Mouse (Mus musculus) ES-Bruce4 (cell line): ENCODE measurements at regions not wholly inside any gene's neighbourhood (a gene's known extent, or its start where the extent isn't known, plus 50 kb on each side); places are given as distances from the start of the nearest gene placed in this dataset.

Experiments
- H3K27ac ChIP-seq: 2 replicates; pipeline ENCODE4 v1.5.1; 2012; ENCODE audit warnings: low read length, inconsistent platforms; ENCODE audit not compliant: insufficient read depth
- H3K27me3 ChIP-seq: 2 replicates; pipeline ENCODE4 v1.6.1; 2012; ENCODE audit warnings: mild to moderate bottlenecking, low read length, inconsistent platforms; ENCODE audit not compliant: control insufficient read depth, poor library complexity, insufficient read depth, severe bottlenecking
- H3K36me3 ChIP-seq: 2 replicates; pipeline ENCODE4 v1.6.1; 2012; ENCODE audit warnings: inconsistent platforms, mild to moderate bottlenecking, low read length, moderate library complexity; ENCODE audit not compliant: control insufficient read depth, poor library complexity, insufficient read depth, severe bottlenecking
- H3K4me1 ChIP-seq: one replicate; pipeline ENCODE4 v1.8.1; 2011; ENCODE audit warnings: low read length; ENCODE audit not compliant: control insufficient read depth, insufficient read depth
- H3K4me3 ChIP-seq: 2 replicates; pipeline ENCODE4 v1.5.1; 2011; ENCODE audit warnings: low read depth, mild to moderate bottlenecking, low read length
- H3K9ac ChIP-seq: 2 replicates; pipeline ENCODE4 v1.6.1; 2012; ENCODE audit warnings: low read depth, mild to moderate bottlenecking, inconsistent platforms; ENCODE audit not compliant: poor library complexity, severe bottlenecking
- H3K9me3 ChIP-seq: replicated peaks from 2 replicates; pipeline ENCODE4 v1.6.1; 2012; ENCODE audit warnings: mild to moderate bottlenecking, low read length, inconsistent platforms; ENCODE audit not compliant: control insufficient read depth, poor library complexity, insufficient read depth, severe bottlenecking
- CTCF ChIP-seq: IDR thresholded peaks from one replicate; pipeline ENCODE4 v1.8.1; 2011; ENCODE audit warnings: low read depth, low read length
- EP300 ChIP-seq: IDR thresholded peaks from 2 replicates; pipeline ENCODE4 v1.6.1; 2011; ENCODE audit warnings: low read depth, low read length; ENCODE audit not compliant: insufficient read depth
- POLR2A ChIP-seq: IDR thresholded peaks from one replicate; pipeline ENCODE4 v1.8.1; 2011; ENCODE audit warnings: low read length; ENCODE audit not compliant: insufficient read depth

DNA sequence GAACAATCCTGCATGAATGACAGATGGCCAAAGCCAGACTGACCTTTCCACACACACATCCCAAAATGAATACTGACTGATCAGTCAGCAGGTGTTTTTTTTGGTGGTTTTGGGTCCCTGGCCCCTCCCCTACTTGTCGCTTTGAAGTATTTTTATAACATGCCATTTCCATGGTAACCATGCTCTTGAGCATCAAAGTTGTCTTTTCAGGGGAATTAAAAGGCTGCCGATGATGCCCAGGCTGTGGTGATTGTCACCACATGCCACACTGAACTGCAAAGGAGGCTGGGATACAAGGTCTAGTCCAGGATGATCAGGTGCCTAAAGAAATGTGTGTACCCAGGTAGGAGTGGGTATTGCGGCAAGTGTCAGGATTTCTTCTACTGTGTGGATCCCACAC is 92.3 kb upstream of the Frmd4a start:
- H3K4me1 ChIP-seq: no peaks in the 10 kb centered on the region
- H3K4me3 ChIP-seq: no peak overlapping the region
- no peak overlapping the region for H3K27ac ChIP-seq
- H3K9me3 ChIP-seq: no peaks in the 10 kb centered on the region
- no peaks in the 10 kb centered on the region for H3K36me3 ChIP-seq
- TF ChIP-seq CTCF (no peak), POLR2A (no peak), EP300 (no peak)
- no peaks in the 10 kb centered on the region for H3K27me3 ChIP-seq
- no peak overlapping the region for H3K9ac ChIP-seq

DNA sequence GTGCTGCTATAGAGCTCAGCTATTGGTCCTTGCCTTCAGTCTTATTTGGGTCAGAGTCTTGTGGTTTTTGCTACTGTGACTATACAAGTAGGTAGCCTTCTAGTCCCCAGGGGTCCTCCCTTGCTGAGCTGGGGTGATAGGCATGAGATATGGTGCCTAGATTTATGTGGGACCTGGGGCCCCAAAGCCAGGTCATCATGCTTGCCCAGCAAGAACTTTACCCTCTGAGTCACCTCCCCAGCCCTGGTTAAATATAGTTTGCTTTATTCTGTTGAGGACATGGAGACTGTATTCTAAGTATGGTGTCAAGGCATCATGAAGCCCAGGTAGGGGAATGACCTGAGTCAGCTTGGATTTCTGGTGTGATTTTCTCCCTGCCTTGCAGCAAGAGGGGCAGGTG is 91.4 kb upstream of the Frmd4a start:
- Histone ChIP-seq H3K27ac (no peak overlapping the region), H3K9ac (no peak overlapping the region), H3K9me3 (no peaks in the 10 kb centered on the region), H3K27me3 (no peaks in the 10 kb centered on the region), H3K4me1 (no peaks in the 10 kb centered on the region), H3K4me3 (no peak overlapping the region), H3K36me3 (no peaks in the 10 kb centered on the region)
- TF ChIP-seq POLR2A (no peak), CTCF (no peak), EP300 (no peak)

DNA sequence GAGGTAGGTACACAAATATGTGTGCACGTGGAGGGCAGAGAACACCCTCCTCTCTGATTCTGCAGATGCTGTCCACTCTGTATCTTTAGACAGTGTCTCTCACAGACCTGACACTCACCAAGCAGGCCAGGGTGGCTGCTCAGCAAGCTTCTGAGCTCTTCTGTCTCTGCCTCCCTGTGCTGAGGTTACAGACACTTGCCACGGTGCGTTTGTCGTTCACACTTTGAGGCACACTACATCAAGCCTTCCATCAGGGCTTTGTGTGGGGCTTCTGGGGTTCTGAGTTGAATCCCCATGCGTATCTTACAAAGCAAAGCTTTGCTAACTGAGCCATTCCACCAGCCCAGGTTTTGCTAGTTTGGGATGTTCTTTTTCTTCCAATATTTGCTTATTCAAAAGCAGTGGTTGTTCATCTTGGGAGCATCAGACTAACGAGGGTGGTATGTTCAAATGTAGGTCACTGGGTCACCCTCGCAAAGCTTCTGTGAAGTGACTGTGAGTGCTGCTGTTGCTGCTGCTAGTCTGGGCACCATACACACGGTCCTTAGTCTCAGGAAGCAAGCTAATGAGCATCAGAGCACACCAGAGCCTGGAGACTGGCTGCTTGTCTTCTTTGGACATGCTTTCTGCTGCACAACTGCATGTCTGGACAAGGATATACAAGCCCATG is 90.2 kb upstream of the Frmd4a start:
- H3K27ac ChIP-seq: no peak overlapping the region
- H3K4me3 ChIP-seq: no peak overlapping the region
- no peaks in the 10 kb centered on the region for H3K36me3 ChIP-seq
- H3K9me3 ChIP-seq: no peaks in the 10 kb centered on the region
- H3K9ac ChIP-seq: no peak overlapping the region
- no peak for TF ChIP-seq POLR2A
- no peak for TF ChIP-seq CTCF
- no peak for TF ChIP-seq EP300
- H3K27me3 ChIP-seq: no peaks in the 10 kb centered on the region
- no peaks in the 10 kb centered on the region for H3K4me1 ChIP-seq

DNA sequence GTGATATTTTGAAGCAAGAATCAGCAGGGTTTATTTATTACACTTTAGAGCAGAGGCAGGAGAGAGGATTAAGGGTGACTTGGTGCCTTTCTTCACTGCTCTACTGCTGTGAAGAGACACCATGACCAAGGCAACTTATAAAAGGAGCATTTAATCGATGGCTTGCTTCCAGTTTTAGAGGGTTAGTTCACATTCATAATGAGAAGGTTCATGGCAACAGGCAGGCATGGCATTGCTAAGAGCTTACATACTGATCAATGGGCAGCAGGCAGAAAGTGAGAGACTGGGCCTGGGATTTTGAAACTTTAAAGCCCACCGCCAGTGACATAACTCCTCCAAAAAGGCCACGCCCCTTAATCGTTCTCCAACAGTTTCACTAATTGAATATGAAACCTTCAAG is 89.7 kb upstream of the Frmd4a start:
- H3K27me3 ChIP-seq: no peaks in the 10 kb centered on the region
- H3K4me3 ChIP-seq: no peak overlapping the region
- H3K27ac ChIP-seq: no peak overlapping the region
- TF ChIP-seq CTCF (no peak), EP300 (no peak), POLR2A (no peak)
- H3K9ac ChIP-seq: no peak overlapping the region
- H3K4me1 ChIP-seq: no peaks in the 10 kb centered on the region
- no peaks in the 10 kb centered on the region for H3K36me3 ChIP-seq
- H3K9me3 ChIP-seq: no peaks in the 10 kb centered on the region

GRCm38 (mm10) chr2:3930650-3931049 is 86.9 kb upstream of the Frmd4a start:
- Histone ChIP-seq H3K4me1 (no peaks in the 10 kb centered on the region), H3K36me3 (no peaks in the 10 kb centered on the region), H3K27ac (no peak overlapping the region), H3K27me3 (no peaks in the 10 kb centered on the region), H3K9ac (no peak overlapping the region), H3K4me3 (no peak overlapping the region), H3K9me3 (no peaks in the 10 kb centered on the region)
- no peak for TF ChIP-seq POLR2A
- no peak for TF ChIP-seq CTCF
- no peak for TF ChIP-seq EP300

DNA sequence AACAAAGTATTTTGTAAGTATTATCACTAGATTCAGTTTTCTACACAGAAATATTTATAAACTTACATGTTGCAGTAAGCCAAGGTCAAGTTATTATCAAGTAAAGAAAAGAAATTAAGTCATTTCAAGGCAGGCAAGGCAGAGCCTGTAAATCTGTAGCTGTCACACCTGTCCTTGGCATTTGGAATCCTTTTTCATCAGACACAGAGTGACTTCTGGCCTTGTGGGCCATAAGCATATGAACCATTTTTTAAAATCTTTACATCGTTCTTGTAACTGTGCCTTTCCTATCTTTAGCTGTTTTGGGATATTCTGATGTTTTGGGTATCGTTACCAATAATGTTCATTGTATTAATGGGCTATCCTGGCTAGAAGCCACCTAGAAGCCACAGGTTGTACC is 76.7 kb upstream of the Frmd4a start:
- no peak overlapping the region for H3K4me3 ChIP-seq
- no peaks in the 10 kb centered on the region for H3K27me3 ChIP-seq
- no peaks in the 10 kb centered on the region for H3K36me3 ChIP-seq
- no peak overlapping the region for H3K27ac ChIP-seq
- no peaks in the 10 kb centered on the region for H3K4me1 ChIP-seq
- no peak overlapping the region for H3K9ac ChIP-seq
- TF ChIP-seq CTCF (no peak), POLR2A (no peak), EP300 (no peak)
- peaks cover 5% of the 10 kb centered on the region for H3K9me3 ChIP-seq

- no peaks in the 10 kb centered on the region for H3K36me3 ChIP-seq
- H3K27ac ChIP-seq: no peak overlapping the region
- no peaks in the 10 kb centered on the region for H3K27me3 ChIP-seq
- no peak overlapping the region for H3K4me3 ChIP-seq
- peaks cover 5% of the 10 kb centered on the region for H3K9me3 ChIP-seq
- no peaks in the 10 kb centered on the region for H3K4me1 ChIP-seq
- no peak overlapping the region for H3K9ac ChIP-seq
- no peak for TF ChIP-seq EP300
- no peak for TF ChIP-seq CTCF
- TF ChIP-seq POLR2A: no peak
These were observed 76.0 kb upstream of the Frmd4a start for GRCm38 (mm10) chr2:3941496-3941895.
